Mouse (Mus musculus): Measurements from ENCODE around the gene Hs6st3.

GRCm38 (mm10) chr14:119153088-119153487 is 14.9 kb downstream of the Hs6st3 start:
- no peak for TF ChIP-seq CTCF (IDR thresholded peaks at IDR 0.05; ENCODE audit: control insufficient read depth, insufficient read depth, low read length)
- TF ChIP-seq POLR2A (IDR thresholded peaks at IDR 0.05; ENCODE audit: borderline replicate concordance, control insufficient read depth, low read depth, low read length): no peak
